Mouse (Mus musculus): ENCODE data around the gene Tgds. TPM values are rescaled to one million over a fixed set of nuclear protein-coding genes. Genes with fewer than 3 reads are reported as not detected.

The Tgds gene
- polyA plus RNA-seq, 1 experiment from 2014 or later, result 28.0 TPM

DNA sequence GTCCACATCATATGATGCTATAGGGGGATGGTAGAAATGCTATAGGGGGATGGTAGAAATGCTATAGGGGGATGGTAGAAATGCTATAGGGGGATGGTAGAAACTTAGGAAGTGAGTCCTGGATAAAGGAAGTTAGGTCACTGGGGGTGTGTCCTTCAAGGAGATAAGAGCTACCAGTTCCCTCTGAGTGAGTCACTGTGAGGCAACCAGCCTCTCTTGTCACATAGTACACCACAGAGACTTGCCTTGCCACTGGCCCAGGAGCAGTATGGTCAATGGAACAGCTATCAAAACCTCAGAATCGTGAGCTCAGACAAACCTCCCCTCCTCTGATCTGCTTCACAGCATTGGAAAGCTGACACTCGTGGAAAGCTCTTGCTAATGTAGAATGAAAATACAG is 34.3 kb downstream of the Tgds start:
- Histone ChIP-seq H3K27ac (ENCODE audit: low read length) (no peak overlapping the region), H3K36me3 (ENCODE audit: insufficient read depth, low read length) (no peaks in the 10 kb centered on the region), H3K9me3 (ENCODE audit: low read length) (no peaks in the 10 kb centered on the region), H3K27me3 (replicated peaks; ENCODE audit: insufficient read depth, low read length) (no peaks in the 10 kb centered on the region), H3K9ac (replicated peaks; ENCODE audit: low read depth) (no peak overlapping the region), H3K4me1 (ENCODE audit: insufficient read depth, low read depth, low read length) (no peaks in the 10 kb centered on the region), H3K4me2 (replicated peaks; ENCODE audit: low read depth, low read length) (no peak overlapping the region), H3K4me3 (ENCODE audit: low read depth, low read length) (no peak overlapping the region)
- DNase-seq (ENCODE audit: low spot score) (peak; percentile 18), ATAC-seq (no peak)
- WGBS, result 58% methylated on average over 2 of the region's 2 CpGs
- no peak for TF ChIP-seq CTCF (IDR thresholded peaks at IDR 0.05)
- TF ChIP-seq EP300 (IDR thresholded peaks at IDR 0.05), result no peak

GRCm38 (mm10) chr14:118089806-118090392 is 42.7 kb downstream of the Tgds start:
- DNase-seq (ENCODE audit: low spot score), result peak; percentile 15
- no peaks in the 10 kb centered on the region for H3K9me3 ChIP-seq (ENCODE audit: low read length)
- peak overlapping the region; percentile 65 for H3K4me3 ChIP-seq (ENCODE audit: low read depth, low read length)
- peak overlapping the region; percentile 54 for H3K9ac ChIP-seq (replicated peaks; ENCODE audit: low read depth)
- WGBS, result 2% methylated on average over 18 of the region's 18 CpGs
- H3K36me3 ChIP-seq (ENCODE audit: insufficient read depth, low read length), result no peaks in the 10 kb centered on the region
- ATAC-seq, result peak; percentile 29
- peak overlapping the region; percentile 82 for H3K27ac ChIP-seq (ENCODE audit: low read length)
- H3K4me1 ChIP-seq (ENCODE audit: insufficient read depth, low read depth, low read length), result no peaks in the 10 kb centered on the region
- peak overlapping the region; percentile 75 for H3K4me2 ChIP-seq (replicated peaks; ENCODE audit: low read depth, low read length)
- TF ChIP-seq CTCF (IDR thresholded peaks at IDR 0.05) (no peak), EP300 (IDR thresholded peaks at IDR 0.05) (no peak)
- no peaks in the 10 kb centered on the region for H3K27me3 ChIP-seq (replicated peaks; ENCODE audit: insufficient read depth, low read length)

GRCm38 (mm10) chr14:118089215-118089805 is 43.2 kb downstream of the Tgds start:
- WGBS, result under 1% methylated on average over 44 of the region's 44 CpGs

DNA sequence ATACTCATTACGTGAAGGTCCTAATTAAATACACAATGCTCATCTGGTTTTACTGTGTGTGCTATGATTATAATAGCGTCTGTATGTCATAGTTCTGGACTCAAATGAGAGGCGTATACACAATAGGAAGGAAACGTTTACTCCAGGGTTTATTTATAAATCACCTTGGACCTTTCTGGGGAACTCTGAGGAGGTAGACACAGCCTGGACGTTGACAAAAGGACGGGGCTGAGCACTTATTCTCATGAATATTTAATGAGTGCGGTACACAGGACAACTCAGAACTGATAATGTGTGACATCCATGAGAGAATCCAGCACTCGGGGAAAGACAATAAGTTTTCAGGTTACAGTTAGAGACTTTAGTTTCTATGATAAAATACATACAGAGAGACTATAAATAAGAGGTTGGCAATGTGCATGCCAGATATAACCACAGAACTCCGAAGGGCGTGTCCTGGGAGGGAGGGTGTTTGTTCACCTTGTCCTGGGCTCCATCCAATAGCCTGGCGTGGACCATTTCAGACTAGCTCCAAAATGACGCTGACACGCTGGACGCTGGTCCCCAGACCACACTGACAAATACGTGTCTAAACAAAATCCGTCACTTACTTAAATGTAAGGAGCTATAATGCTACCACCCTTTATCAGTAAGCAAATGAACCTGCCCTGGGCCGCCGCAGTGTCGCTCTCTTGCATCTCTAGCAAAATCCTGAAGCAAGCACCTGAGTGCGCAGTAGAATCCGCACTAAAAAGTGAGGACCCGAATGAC is 43.9 kb downstream of the Tgds start:
- DNase-seq (ENCODE audit: low spot score) (peak; percentile 65), ATAC-seq (peak; percentile 73)
- Histone ChIP-seq H3K4me2 (replicated peaks; ENCODE audit: low read depth, low read length) (peak overlapping the region; percentile 75), H3K27me3 (replicated peaks; ENCODE audit: insufficient read depth, low read length) (no peaks in the 10 kb centered on the region), H3K4me1 (ENCODE audit: insufficient read depth, low read depth, low read length) (no peaks in the 10 kb centered on the region), H3K9ac (replicated peaks; ENCODE audit: low read depth) (peak overlapping the region; percentile 54), H3K36me3 (ENCODE audit: insufficient read depth, low read length) (no peaks in the 10 kb centered on the region), H3K4me3 (ENCODE audit: low read depth, low read length) (peak overlapping the region; percentile 65), H3K9me3 (ENCODE audit: low read length) (no peaks in the 10 kb centered on the region), H3K27ac (ENCODE audit: low read length) (peak overlapping the region; percentile 82)
- 9% methylated on average over 22 of the region's 22 CpGs for WGBS
- TF ChIP-seq EP300 (IDR thresholded peaks at IDR 0.05), result peak; percentile 29; the same call in 1 of the 2 replicates
- no peak for TF ChIP-seq CTCF (IDR thresholded peaks at IDR 0.05)

More at GRCm38 (mm10) chr14:118089215-118089805, 43.2 kb downstream of the Tgds start:
- H3K4me1 ChIP-seq (ENCODE audit: insufficient read depth, low read depth, low read length), result no peaks in the 10 kb centered on the region
- DNase-seq (ENCODE audit: low spot score) (peak; percentile 92), ATAC-seq (peak; percentile 93)
- peak overlapping the region; percentile 65 for H3K4me3 ChIP-seq (ENCODE audit: low read depth, low read length)
- peak overlapping the region; percentile 54 for H3K9ac ChIP-seq (replicated peaks; ENCODE audit: low read depth)
- TF ChIP-seq EP300 (IDR thresholded peaks at IDR 0.05), result peak; percentile 49; the same call in 1 of the 2 replicates
- no peak for TF ChIP-seq CTCF (IDR thresholded peaks at IDR 0.05)
- no peaks in the 10 kb centered on the region for H3K9me3 ChIP-seq (ENCODE audit: low read length)
- H3K4me2 ChIP-seq (replicated peaks; ENCODE audit: low read depth, low read length), result peak overlapping the region; percentile 75
- H3K27ac ChIP-seq (ENCODE audit: low read length), result peak overlapping the region; percentile 82
- no peaks in the 10 kb centered on the region for H3K27me3 ChIP-seq (replicated peaks; ENCODE audit: insufficient read depth, low read length)
- no peaks in the 10 kb centered on the region for H3K36me3 ChIP-seq (ENCODE audit: insufficient read depth, low read length)

GRCm38 (mm10) chr14:118086271-118087035 is 46.1 kb downstream of the Tgds start:
- Histone ChIP-seq H3K36me3 (ENCODE audit: insufficient read depth, low read length) (no peaks in the 10 kb centered on the region), H3K9me3 (ENCODE audit: low read length) (no peaks in the 10 kb centered on the region), H3K9ac (replicated peaks; ENCODE audit: low read depth) (no peak overlapping the region), H3K4me2 (replicated peaks; ENCODE audit: low read depth, low read length) (no peak overlapping the region), H3K27me3 (replicated peaks; ENCODE audit: insufficient read depth, low read length) (no peaks in the 10 kb centered on the region), H3K4me3 (ENCODE audit: low read depth, low read length) (no peak overlapping the region), H3K4me1 (ENCODE audit: insufficient read depth, low read depth, low read length) (no peaks in the 10 kb centered on the region), H3K27ac (ENCODE audit: low read length) (no peak overlapping the region)
- no peak for DNase-seq (ENCODE audit: low spot score)
- ATAC-seq, result no peak
- 45% methylated on average over 5 of the region's 5 CpGs for WGBS
- TF ChIP-seq CTCF (IDR thresholded peaks at IDR 0.05), result no peak
- no peak for TF ChIP-seq EP300 (IDR thresholded peaks at IDR 0.05)

- Histone ChIP-seq H3K4me1 (ENCODE audit: insufficient read depth, low read depth, low read length) (no peaks in the 10 kb centered on the region), H3K36me3 (ENCODE audit: insufficient read depth, low read length) (no peaks in the 10 kb centered on the region), H3K9ac (replicated peaks; ENCODE audit: low read depth) (no peak overlapping the region), H3K4me2 (replicated peaks; ENCODE audit: low read depth, low read length) (no peak overlapping the region), H3K27me3 (replicated peaks; ENCODE audit: insufficient read depth, low read length) (no peaks in the 10 kb centered on the region), H3K27ac (ENCODE audit: low read length) (no peak overlapping the region), H3K4me3 (ENCODE audit: low read depth, low read length) (no peak overlapping the region), H3K9me3 (ENCODE audit: low read length) (no peaks in the 10 kb centered on the region)
- no peak for ATAC-seq
- 85% methylated on average over 6 of the region's 6 CpGs for WGBS
- TF ChIP-seq EP300 (IDR thresholded peaks at IDR 0.05) (no peak), CTCF (IDR thresholded peaks at IDR 0.05) (no peak)
- DNase-seq (ENCODE audit: low spot score), result no peak
Observed at GRCm38 (mm10) chr14:118083851-118084250, 48.7 kb downstream of the Tgds start.

Data from lung, postnatal 0 days (tissue).